Mouse (Mus musculus): ENCODE measurements around the gene E2f8. TPM values are rescaled to one million over a fixed set of nuclear protein-coding genes. Genes with fewer than 3 reads are reported as not detected.

The E2f8 gene
- polyA plus RNA-seq (2014; fragmentation: Illumina TruSeq; extraction: RNeasy Lipid Tissue Mini Kit (QIAGEN cat#74804); ENCODE audit: low read depth, low replicate concordance): 0.47 TPM

GRCm38 (mm10) chr7:48881486-48881885, at the start of gene E2f8:
Gene E2f8, minus strand, starts transcription at chr7:48881596.

GRCm38 (mm10) chr7:48908521-48909341, 27.3 kb upstream of the E2f8 start, which contains the start of gene Nav2:
Gene Nav2, plus strand, starts transcription at chr7:48908716.

DNA sequence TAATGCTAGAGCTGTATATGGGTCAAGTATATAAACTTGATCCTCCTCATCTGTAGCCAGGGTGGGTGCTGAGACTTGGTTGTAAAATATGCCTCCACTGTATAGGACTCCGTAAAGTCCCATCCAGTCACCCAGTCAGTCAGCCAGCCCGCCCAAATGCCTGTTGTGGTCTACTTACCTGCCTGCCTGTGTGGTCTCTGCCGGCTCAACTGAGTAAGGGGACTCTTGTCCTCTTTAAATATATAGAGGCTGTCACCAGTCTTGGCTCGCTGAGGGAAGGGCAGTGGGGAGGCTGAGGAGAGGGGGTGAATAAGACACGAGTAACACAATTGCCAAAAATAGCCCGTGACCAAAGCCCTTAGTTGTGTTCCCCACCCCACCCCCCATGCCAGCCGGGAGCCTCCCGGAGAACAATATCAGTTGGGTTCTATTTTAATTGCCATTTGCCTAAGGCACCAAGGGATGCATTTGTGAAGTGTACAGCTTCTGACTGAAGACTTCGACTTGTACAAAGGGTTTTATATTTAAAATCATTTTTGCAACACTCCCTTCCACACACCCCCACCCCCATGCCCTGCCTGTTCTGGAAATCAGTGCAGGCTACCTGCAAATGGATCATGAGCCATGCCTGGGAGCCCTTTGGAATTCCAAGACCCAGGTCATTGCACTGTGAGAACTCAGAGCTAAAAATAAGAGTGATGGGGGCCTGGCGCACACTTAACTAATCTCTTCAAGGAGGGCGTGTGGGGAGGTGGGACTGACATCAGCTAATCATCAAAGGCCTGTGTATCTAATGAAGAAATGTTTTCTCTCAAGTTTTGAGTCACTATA, 33.4 kb downstream of the E2f8 start, which contains the start of gene Csrp3:
Gene Csrp3 (minus strand): TSS at position 214 of the 831 bp plus-strand sequence.

Other genes with a start within 250 kb of the E2f8 start
- not detected for gene Mrgprb3, start 237.8 kb downstream of the E2f8 start, polyA plus RNA-seq (2014; fragmentation: Illumina TruSeq; extraction: RNeasy Lipid Tissue Mini Kit (QIAGEN cat#74804); ENCODE audit: low read depth, low replicate concordance)
- gene Zdhhc13, start 92.6 kb downstream of the E2f8 start, polyA plus RNA-seq (2014; fragmentation: Illumina TruSeq; extraction: RNeasy Lipid Tissue Mini Kit (QIAGEN cat#74804); ENCODE audit: low read depth, low replicate concordance): 12.6 TPM
- not detected for gene Csrp3, start 33.6 kb downstream of the E2f8 start, polyA plus RNA-seq (2014; fragmentation: Illumina TruSeq; extraction: RNeasy Lipid Tissue Mini Kit (QIAGEN cat#74804); ENCODE audit: low read depth, low replicate concordance)
- gene Nav2, start 27.1 kb upstream of the E2f8 start, polyA plus RNA-seq (2014; fragmentation: Illumina TruSeq; extraction: RNeasy Lipid Tissue Mini Kit (QIAGEN cat#74804); ENCODE audit: low read depth, low replicate concordance): 43.3 TPM